Mouse (Mus musculus): Measurements from ENCODE around the gene Mdn1. TPM values are rescaled to one million over a fixed set of nuclear protein-coding genes. Genes with fewer than 3 reads are reported as not detected.

The Mdn1 gene
- total RNA-seq (2023): 10 to 100 TPM; 18.9 to 22.2 TPM

GRCm38 (mm10) chr4:32656918-32657662, at the start of gene Mdn1:
TSS of gene Mdn1 (plus strand) at chr4:32657119.

GRCm38 (mm10) chr4:32615034-32615881, 41.7 kb upstream of the Mdn1 start, which contains the start of gene Casp8ap2:
TSS of gene Casp8ap2 (plus strand) at chr4:32615451.

GRCm38 (mm10) chr4:32799966-32800576, 143.2 kb downstream of the Mdn1 start, which contains the start of gene Lyrm2:
TSS of gene Lyrm2 (plus strand) at chr4:32800253.

Other genes starting within 250 kb of the Mdn1 start
- gene Gja10, start 54.4 kb upstream of the Mdn1 start, total RNA-seq (2023): not detected
- 10 to 100 TPM; 12.4 to 13.1 TPM for gene Casp8ap2, start 41.7 kb upstream of the Mdn1 start, total RNA-seq (2023)
- 10 to 100 TPM; 18.0 to 23.2 TPM for gene Lyrm2, start 143.1 kb downstream of the Mdn1 start, total RNA-seq (2023)

Data from monocyte, adult 59 days (primary cell).